In the genomic region with DNA sequence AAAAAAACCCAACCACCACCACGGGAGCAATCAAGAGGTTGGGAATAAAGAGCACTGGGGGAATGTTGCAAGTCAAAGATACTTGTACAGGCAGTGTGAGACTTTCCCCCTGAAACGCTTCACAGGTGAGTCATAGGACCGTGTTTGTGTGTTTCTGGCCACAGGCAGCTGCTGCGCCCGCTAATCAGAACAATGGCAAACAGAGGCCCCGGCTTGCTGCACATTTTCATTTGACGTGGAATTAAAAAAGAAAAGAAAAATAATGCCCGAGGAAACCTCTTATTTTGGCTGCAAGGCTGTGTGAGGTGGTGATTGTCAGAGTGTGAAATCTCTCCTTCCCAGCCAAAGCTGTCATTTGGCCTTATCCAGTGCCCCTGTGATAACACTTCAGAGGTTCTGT, we compare ENCODE assay signal across 8 mouse cellular contexts. TPM values are rescaled to one million over a fixed set of nuclear protein-coding genes. Genes with fewer than 3 reads are reported as not detected.
A peak's percentile ranks its signal among the peaks of the same experiment; 100 is the strongest.
DNase-seq lines count a peak whose midpoint lies in the region; ATAC-seq lines count a peak whose summit lies in the region.

No protein-coding gene starts in this region.

- ATAC-seq in lung, embryonic 15.5 days (ENCODE audit: borderline replicate concordance, extremely low read depth, low FRiP score, low TSS enrichment): no peak
- ATAC-seq in intestine, embryonic 16.5 days: peak; percentile 44; the same call in 1 of the 2 replicates
- 0 out of 2 replicates have a peak, but pooled peaks have one; percentile 54 for ATAC-seq in stomach, embryonic 16.5 days (ENCODE audit: insufficient read depth, low FRiP score)

- WGBS in lung, embryonic 15.5 days: 45% methylated on average over 8 of the region's 8 CpGs
- 34% methylated on average over 8 of the region's 8 CpGs for WGBS in intestine, embryonic 16.5 days
- 50% methylated on average over 8 of the region's 8 CpGs for whole genome bisulfite sequencing in stomach, embryonic 16.5 days

- peaks cover 61% of the 10 kb centered on the region for H3K27me3 ChIP-seq in lung, embryonic 15.5 days
- 0 out of 2 replicates have a peak, but pooled peaks cover 6% of the 10 kb centered on the region for H3K27me3 ChIP-seq in intestine, embryonic 16.5 days (replicated peaks; ENCODE audit: control insufficient read depth, insufficient read depth, low read length)
- H3K27me3 ChIP-seq in stomach, embryonic 16.5 days (ENCODE audit: control insufficient read depth, insufficient read depth, low read length): peaks cover 14% of the 10 kb centered on the region

- no peaks in the 10 kb centered on the region for H3K36me3 ChIP-seq in lung, embryonic 15.5 days
- no peaks in the 10 kb centered on the region for H3K36me3 ChIP-seq in intestine, embryonic 16.5 days (ENCODE audit: control insufficient read depth, insufficient read depth, low read length)
- no peaks in the 10 kb centered on the region for H3K36me3 ChIP-seq in stomach, embryonic 16.5 days (ENCODE audit: control insufficient read depth, insufficient read depth, low read length)

- intact Hi-C loops in left cerebral cortex, postnatal 14 days (cut with DNase I): no loop called here

- peaks cover 24% of the 10 kb centered on the region for H3K4me1 ChIP-seq in lung, embryonic 15.5 days
- peaks cover 10% of the 10 kb centered on the region for H3K4me1 ChIP-seq in intestine, embryonic 16.5 days (ENCODE audit: control insufficient read depth, insufficient read depth, low read length)
- H3K4me1 ChIP-seq in stomach, embryonic 16.5 days (ENCODE audit: control insufficient read depth, insufficient read depth, low read length): peaks cover 15% of the 10 kb centered on the region

- H3K4me3 ChIP-seq in lung, embryonic 15.5 days: peak overlapping the region; percentile 5; the same call in 1 of the 2 replicates
- H3K4me3 ChIP-seq in intestine, embryonic 16.5 days (ENCODE audit: low read length): no peak overlapping the region
- no peak overlapping the region for H3K4me3 ChIP-seq in stomach, embryonic 16.5 days (replicated peaks; ENCODE audit: low read length)

- H3K9ac ChIP-seq in lung, embryonic 15.5 days: no peak overlapping the region
- H3K9ac ChIP-seq in intestine, embryonic 16.5 days (ENCODE audit: low read depth, low read length): no peak overlapping the region
- H3K9ac ChIP-seq in stomach, embryonic 16.5 days (ENCODE audit: low read length): no peak overlapping the region

- no peaks in the 10 kb centered on the region for H3K9me3 ChIP-seq in lung, embryonic 15.5 days
- H3K9me3 ChIP-seq in intestine, embryonic 16.5 days (ENCODE audit: control insufficient read depth, low read length): no peaks in the 10 kb centered on the region
- no peaks in the 10 kb centered on the region for H3K9me3 ChIP-seq in stomach, embryonic 16.5 days (replicated peaks; ENCODE audit: control insufficient read depth, low read length)

- DNase-seq in cerebellum, adult 18-20 months: peak; percentile 34 to 56
- no peak for DNase-seq in cerebellum, postnatal 4 days (ENCODE audit: low spot score in 2 of 2)
- no peak for DNase-seq in lung, postnatal 25 days (ENCODE audit: low spot score)
- no peak for DNase-seq in left cerebral cortex, postnatal 14 days (ENCODE audit: low spot score in 2 of 2)
- no peak for DNase-seq in retina, postnatal 1 day

- peak overlapping the region; percentile 100; the same call in 1 of the 2 replicates for H3K4me2 ChIP-seq in lung, embryonic 15.5 days
- no peak overlapping the region for H3K4me2 ChIP-seq in intestine, embryonic 16.5 days (ENCODE audit: low read depth, low read length)
- H3K4me2 ChIP-seq in stomach, embryonic 16.5 days (ENCODE audit: low read depth, low read length): peak overlapping the region; percentile 13

- H3K27ac ChIP-seq in lung, embryonic 15.5 days: no peak overlapping the region
- no peak overlapping the region for H3K27ac ChIP-seq in intestine, embryonic 16.5 days (ENCODE audit: low read length)
- H3K27ac ChIP-seq in stomach, embryonic 16.5 days (ENCODE audit: low read length): 0 out of 2 replicates have a peak overlapping the region, but pooled peaks have one; percentile 31

RNA-seq across cellular contexts. Expression of a gene that starts 2.4 kb away (rescaled TPM):
- 0.44 and 0.67 TPM in 2 replicates for polyA plus RNA-seq in lung, embryonic 15.5 days (2015; fragmentation: Nextera tagmentation; extraction: Ambion mirVana)
- polyA plus RNA-seq in intestine, embryonic 16.5 days (2015; fragmentation: Nextera tagmentation; extraction: Ambion mirVana): 0.22 and 0.23 TPM in 2 replicates
- polyA plus RNA-seq in stomach, embryonic 16.5 days (2015; fragmentation: Nextera tagmentation; extraction: Ambion mirVana): 0.39 and 0.74 TPM in 2 replicates
- total RNA-seq in left cerebral cortex, postnatal 14 days (2021): 10 to 100 TPM; 11.7 to 16.1 TPM

RNA-seq across cellular contexts. Expression of a gene that starts 53.4 kb away (rescaled TPM):
- 110 and 122 TPM in 2 replicates for polyA plus RNA-seq in lung, embryonic 15.5 days (2015; fragmentation: Nextera tagmentation; extraction: Ambion mirVana)
- polyA plus RNA-seq in intestine, embryonic 16.5 days (2015; fragmentation: Nextera tagmentation; extraction: Ambion mirVana): 88.2 and 94.6 TPM in 2 replicates
- 83.3 and 93.2 TPM in 2 replicates for polyA plus RNA-seq in stomach, embryonic 16.5 days (2015; fragmentation: Nextera tagmentation; extraction: Ambion mirVana)
- total RNA-seq in left cerebral cortex, postnatal 14 days (2021): 10 to 100 TPM; 12.9 to 15.2 TPM

Comparison
In these comparisons a context has a peak if more than half of its experiments do, and no peak if none do; other contexts are left out.
1. DNase-seq: peak in cerebellum, adult 18-20 months (2 of 2); none in cerebellum, postnatal 4 days (0 of 2), lung, postnatal 25 days (single experiment), left cerebral cortex, postnatal 14 days (0 of 2) and retina, postnatal 1 day (single experiment).